Mouse (Mus musculus) stomach, embryonic 16.5 days (tissue): Measurements from ENCODE around the gene Pus7l. TPM values are rescaled to one million over a fixed set of nuclear protein-coding genes. Genes with fewer than 3 reads are reported as not detected.

Source experiments
- ATAC-seq: fragments of 200-750 bp; cut with Nextera tagmentation; 2 replicates; pipeline ENCODE4 v1.8.0; 2017; ENCODE audit warnings: moderate number of reproducible peaks, moderate TSS enrichment; ENCODE audit not compliant: insufficient read depth, low FRiP score
- H3K27ac ChIP-seq: fragments of 300-500 bp; sonication (generic); 2 replicates; pipeline ENCODE4 v1.5.1; 2014; ENCODE audit warnings: low read length
- H3K27me3 ChIP-seq: fragments of 300-500 bp; sonication (generic); 2 replicates; pipeline ENCODE4 v1.6.1; 2014; ENCODE audit warnings: low read length, control low read depth, mixed read lengths; ENCODE audit not compliant: control insufficient read depth, insufficient read depth
- H3K36me3 ChIP-seq: fragments of 300-500 bp; sonication (generic); 2 replicates; pipeline ENCODE4 v1.6.1; 2014; ENCODE audit warnings: low read length; ENCODE audit not compliant: control insufficient read depth, insufficient read depth
- H3K4me1 ChIP-seq: fragments of 300-500 bp; sonication (generic); 2 replicates; pipeline ENCODE4 v1.6.1; 2014; ENCODE audit warnings: low read length, control low read depth, mixed read lengths; ENCODE audit not compliant: control insufficient read depth, insufficient read depth
- H3K4me2 ChIP-seq: fragments of 300-500 bp; sonication (generic); 2 replicates; pipeline ENCODE4 v1.6.1; 2014; ENCODE audit warnings: low read depth, low read length, mixed read lengths
- H3K4me3 ChIP-seq: fragments of 300-500 bp; sonication (generic); replicated peaks from 2 replicates; pipeline ENCODE4 v1.5.1; 2014; ENCODE audit warnings: mild to moderate bottlenecking, low read length
- H3K9ac ChIP-seq: fragments of 300-500 bp; sonication (generic); 2 replicates; pipeline ENCODE4 v1.6.1; 2014; ENCODE audit warnings: low read length
- H3K9me3 ChIP-seq: fragments of 300-500 bp; sonication (generic); replicated peaks from 2 replicates; pipeline ENCODE4 v1.6.1; 2016; ENCODE audit warnings: low read length, control low read depth; ENCODE audit not compliant: control insufficient read depth
- WGBS: fragments of 180-500 bp; shearing (Covaris S2); extraction: QIAGEN DNeasy Blood & Tissue Kit; methylation state at CpG from one replicate; pipeline ENCODE4 v1.1.7; 2014; 5-methylcytosine and 5-hydroxymethylcytosine counted together
- polyA plus RNA-seq: library from polyadenylated mRNA; unstranded; fragments of >200 nt; fragmentation: Nextera tagmentation; extraction: Ambion mirVana; gene quantifications from 2 replicates; pipeline ENCODE4 v1.2.1, GENCODE M21; 2015

Pus7l gene
- 7.7 and 8.9 TPM in 2 replicates for polyA plus RNA-seq

DNA sequence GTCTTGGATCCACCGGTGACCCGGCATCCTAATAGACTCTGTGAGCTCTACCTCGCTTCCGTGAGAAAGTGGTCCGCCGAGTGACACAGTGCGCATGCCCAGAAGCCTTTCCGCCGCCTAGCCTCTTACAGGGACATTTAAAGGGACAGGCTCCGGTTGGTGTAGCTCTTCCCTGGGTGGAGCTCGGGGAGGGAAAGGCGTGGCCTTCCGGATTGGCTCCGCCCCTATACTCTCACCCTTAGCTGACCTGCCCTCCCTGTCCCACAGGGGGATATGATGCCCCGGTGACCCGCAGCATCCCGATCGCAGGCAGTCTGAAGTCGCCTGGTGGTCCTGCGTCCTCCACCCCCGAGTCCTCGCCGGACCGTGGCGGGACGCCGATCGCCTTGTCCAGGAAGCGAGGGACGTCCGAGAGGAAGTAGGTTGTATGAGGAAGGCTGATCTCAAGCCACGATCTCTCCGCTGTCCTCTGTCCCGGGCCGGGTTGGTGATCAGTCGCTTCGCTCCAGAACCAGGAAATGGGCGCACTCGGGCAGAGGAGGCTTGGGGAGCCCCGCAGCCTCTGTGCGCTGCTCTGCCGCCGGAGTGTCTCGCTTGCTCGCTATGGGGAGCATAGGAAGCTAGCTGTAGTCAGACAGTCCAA lies at the start of gene Pus7l, which contains the start of gene Irak4:
TSS of gene Pus7l (minus strand) at position 139 of the 643 bp plus-strand sequence.
TSS of gene Irak4 (plus strand) at position 235 of the 643 bp plus-strand sequence.
- Histone ChIP-seq H3K36me3 (no peaks in the 10 kb centered on the region), H3K27me3 (no peaks in the 10 kb centered on the region), H3K27ac (peak within 1 kb of the TSS; percentile 80), H3K4me2 (peak within 1 kb of the TSS; percentile 76), H3K4me1 (peaks cover 5% of the 10 kb centered on the region), H3K4me3 (peak within 1 kb of the TSS; percentile 81), H3K9me3 (no peaks in the 10 kb centered on the region), H3K9ac (peak within 1 kb of the TSS; percentile 79)
- ATAC-seq, result peak; percentile 98
- under 1% methylated on average over 45 of the region's 45 CpGs for WGBS

DNA sequence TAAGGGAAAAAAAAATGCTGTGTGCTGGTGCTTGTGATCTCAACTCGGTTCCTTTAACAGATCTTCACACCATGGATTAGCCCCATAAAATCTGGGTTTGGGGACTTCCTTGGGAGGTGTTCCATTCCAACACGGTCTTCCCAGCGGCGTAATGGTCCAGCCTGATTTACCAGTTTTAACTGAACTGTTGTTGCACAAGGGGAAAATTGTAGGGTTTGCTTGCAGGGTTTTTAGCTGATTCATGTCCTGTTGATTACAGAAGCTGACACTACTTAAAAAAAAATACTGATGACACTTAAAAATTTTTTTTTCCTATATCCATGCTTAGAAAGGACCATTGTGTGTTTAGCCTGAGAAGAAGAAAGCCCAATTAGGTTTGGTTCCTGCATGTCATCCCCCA lies 48.0 kb upstream of the Pus7l start:
- Histone ChIP-seq H3K4me1 (peaks cover 2% of the 10 kb centered on the region; the same call in 1 of the 2 replicates), H3K9ac (no peak overlapping the region), H3K27me3 (no peaks in the 10 kb centered on the region), H3K27ac (no peak overlapping the region), H3K36me3 (0 out of 2 replicates have a peak, but pooled peaks cover under 1% of the 10 kb centered on the region), H3K9me3 (no peaks in the 10 kb centered on the region), H3K4me2 (no peak overlapping the region), H3K4me3 (no peak overlapping the region)
- 79% methylated on average over 4 of the region's 4 CpGs for WGBS
- no peak for ATAC-seq

DNA sequence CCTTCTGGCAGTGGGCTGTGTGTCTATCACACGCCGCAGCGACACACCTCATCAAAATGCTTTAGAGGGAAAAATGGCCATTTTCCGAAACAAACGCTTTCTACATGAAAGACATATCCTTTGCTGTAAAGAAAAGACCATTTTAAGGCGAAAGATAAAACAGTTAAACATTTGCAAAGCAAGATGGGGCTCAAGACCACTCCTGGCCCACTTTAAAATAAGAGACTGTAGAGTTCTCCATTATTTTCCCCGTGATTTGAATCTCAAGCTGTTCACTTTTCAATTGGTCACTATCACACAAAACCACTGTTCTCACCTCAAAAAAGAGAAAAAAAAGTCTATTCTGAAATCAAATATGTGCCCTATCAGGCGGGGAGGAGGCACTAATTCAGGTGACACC lies 46.7 kb upstream of the Pus7l start:
- H3K9ac ChIP-seq, result peak overlapping the region; percentile 60
- H3K27ac ChIP-seq, result no peak overlapping the region
- ATAC-seq, result no peak
- peaks cover 8% of the 10 kb centered on the region; the same call in 1 of the 2 replicates for H3K36me3 ChIP-seq
- H3K4me2 ChIP-seq, result peak overlapping the region; percentile 60
- H3K9me3 ChIP-seq, result no peaks in the 10 kb centered on the region
- peak overlapping the region; percentile 71 for H3K4me3 ChIP-seq
- H3K4me1 ChIP-seq, result peaks cover 2% of the 10 kb centered on the region; the same call in 1 of the 2 replicates
- no peaks in the 10 kb centered on the region for H3K27me3 ChIP-seq
- 10% methylated on average over 8 of the region's 8 CpGs for WGBS

DNA sequence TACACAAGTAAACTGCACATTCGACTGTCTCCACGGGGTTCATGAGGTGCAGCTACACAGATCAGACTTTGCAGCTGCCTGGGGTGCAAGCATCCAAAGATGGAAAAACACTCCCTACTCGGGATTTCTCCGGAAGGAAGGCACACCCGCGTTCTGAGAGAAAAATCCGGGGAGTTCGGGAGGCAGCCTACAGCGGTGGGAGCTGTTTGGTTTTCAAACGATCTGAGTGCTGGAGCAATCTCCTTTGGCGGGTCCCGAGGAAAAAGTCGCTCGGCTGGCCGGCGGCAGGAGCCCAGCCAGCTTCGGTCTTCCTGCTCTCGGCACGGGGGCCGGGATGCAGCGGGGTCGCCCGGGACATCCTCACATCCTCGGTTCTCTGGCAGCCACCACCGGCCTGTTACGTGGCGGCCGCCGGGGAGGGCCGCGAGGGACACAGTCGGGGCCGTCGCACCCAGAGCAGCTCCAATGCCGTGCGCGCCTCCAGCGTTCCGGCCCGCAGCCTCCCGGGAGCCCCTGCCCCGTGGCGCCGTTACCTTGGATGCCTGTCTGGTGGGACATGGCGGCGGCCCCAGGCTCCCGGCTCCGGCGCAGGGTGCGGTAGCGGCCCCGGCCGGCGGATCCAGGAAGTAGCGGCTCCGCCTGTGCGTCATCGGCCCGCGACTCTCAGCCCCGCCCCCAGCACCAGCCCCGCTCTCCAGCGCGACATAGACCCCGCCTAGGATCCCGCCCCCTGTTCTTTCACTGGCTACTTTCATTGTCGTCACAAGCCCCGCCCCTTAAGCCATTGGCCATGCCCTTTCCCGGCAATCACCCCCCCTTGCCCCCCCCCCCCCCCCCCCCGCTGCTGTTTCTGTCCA lies 46.1 kb upstream of the Pus7l start, which contains the start of gene Twf1:
TSS of gene Twf1 (minus strand) at position 671 of the 857 bp plus-strand sequence.
- peak within 1 kb of the TSS; percentile 75 for H3K4me2 ChIP-seq
- peaks cover 2% of the 10 kb centered on the region; the same call in 1 of the 2 replicates for H3K4me1 ChIP-seq
- peak; percentile 99 for ATAC-seq
- H3K36me3 ChIP-seq, result peaks cover 9% of the 10 kb centered on the region; the same call in 1 of the 2 replicates
- H3K9ac ChIP-seq, result peak within 1 kb of the TSS; percentile 98
- peak within 1 kb of the TSS; percentile 64 for H3K27ac ChIP-seq
- H3K4me3 ChIP-seq, result peak within 1 kb of the TSS; percentile 71
- WGBS, result under 1% methylated on average over 69 of the region's 70 CpGs
- H3K9me3 ChIP-seq, result no peaks in the 10 kb centered on the region
- no peaks in the 10 kb centered on the region for H3K27me3 ChIP-seq

DNA sequence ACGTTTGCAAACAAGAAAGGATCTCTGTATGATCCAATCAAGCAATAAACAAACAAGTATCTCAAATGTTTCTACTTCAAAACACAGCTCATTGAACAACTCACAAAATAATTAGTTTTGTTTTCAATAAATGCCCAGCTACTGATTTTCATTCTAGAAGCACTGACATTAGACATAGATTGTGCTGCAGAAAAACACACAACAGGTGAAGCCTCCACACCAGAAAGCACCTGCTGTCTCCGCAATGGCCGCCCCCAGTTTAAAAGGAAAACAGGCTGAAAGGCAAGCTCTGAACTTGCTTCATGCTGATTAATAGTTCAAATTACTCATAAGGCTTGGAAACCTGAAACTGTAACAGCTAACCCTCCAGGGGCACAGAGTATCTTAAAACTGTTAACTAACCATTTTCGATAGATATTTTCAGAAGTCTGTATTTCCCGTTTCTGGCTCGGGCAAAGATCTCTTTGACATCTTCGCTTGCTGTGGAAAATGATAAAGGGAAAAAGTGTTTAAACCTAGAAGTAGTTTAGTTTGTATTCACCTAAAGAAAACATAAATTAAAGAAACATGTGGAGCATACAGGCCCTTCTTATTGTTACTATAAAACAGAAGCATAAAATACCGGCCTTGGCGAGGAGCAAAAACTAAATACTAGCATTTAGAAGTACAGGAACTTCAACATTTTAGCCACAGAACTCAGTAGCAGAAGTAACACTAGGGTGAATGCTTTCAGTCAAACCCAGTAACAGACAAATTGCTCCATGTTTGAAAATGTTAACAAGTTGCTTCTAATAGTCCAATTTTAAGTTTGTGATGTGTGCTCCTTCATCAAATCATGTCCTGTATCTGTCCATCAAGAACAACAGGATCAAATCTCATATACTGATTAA lies 44.7 kb upstream of the Pus7l start:
- peaks cover 22% of the 10 kb centered on the region; the same call in 1 of the 2 replicates for H3K36me3 ChIP-seq
- H3K27ac ChIP-seq, result no peak overlapping the region
- H3K4me3 ChIP-seq, result no peak overlapping the region
- ATAC-seq, result no peak
- peak overlapping the region; percentile 75 for H3K4me2 ChIP-seq
- H3K9me3 ChIP-seq, result no peaks in the 10 kb centered on the region
- no peak overlapping the region for H3K9ac ChIP-seq
- H3K4me1 ChIP-seq, result peaks cover 2% of the 10 kb centered on the region; the same call in 1 of the 2 replicates
- WGBS, result 79% methylated on average over 9 of the region's 9 CpGs
- no peaks in the 10 kb centered on the region for H3K27me3 ChIP-seq

DNA sequence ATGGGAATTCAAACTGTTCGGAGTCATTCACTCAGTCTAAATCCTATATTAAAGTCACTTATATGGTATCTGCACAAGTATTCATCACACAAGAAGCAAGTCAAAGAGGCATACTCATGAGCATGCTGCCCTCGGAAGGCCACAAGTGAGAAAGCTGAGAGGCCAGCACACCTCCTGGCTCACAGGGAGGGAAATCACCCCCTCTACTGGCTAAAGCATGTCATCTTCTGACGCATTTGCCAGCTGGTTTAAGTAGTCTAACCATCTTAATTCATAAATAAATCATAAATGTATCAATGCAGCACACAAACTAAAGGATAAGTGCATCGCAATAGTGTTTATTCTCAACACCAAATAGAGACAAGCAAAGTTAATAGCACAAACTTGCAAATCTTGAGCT lies 41.4 kb upstream of the Pus7l start:
- Histone ChIP-seq H3K4me1 (no peaks in the 10 kb centered on the region; the same call in 1 of the 2 replicates), H3K4me3 (no peak overlapping the region), H3K9me3 (no peaks in the 10 kb centered on the region), H3K27me3 (no peaks in the 10 kb centered on the region), H3K9ac (no peak overlapping the region), H3K36me3 (peaks cover 30% of the 10 kb centered on the region), H3K27ac (no peak overlapping the region), H3K4me2 (no peak overlapping the region)
- no peak for ATAC-seq
- WGBS, result 84% methylated on average over 4 of the region's 4 CpGs

DNA sequence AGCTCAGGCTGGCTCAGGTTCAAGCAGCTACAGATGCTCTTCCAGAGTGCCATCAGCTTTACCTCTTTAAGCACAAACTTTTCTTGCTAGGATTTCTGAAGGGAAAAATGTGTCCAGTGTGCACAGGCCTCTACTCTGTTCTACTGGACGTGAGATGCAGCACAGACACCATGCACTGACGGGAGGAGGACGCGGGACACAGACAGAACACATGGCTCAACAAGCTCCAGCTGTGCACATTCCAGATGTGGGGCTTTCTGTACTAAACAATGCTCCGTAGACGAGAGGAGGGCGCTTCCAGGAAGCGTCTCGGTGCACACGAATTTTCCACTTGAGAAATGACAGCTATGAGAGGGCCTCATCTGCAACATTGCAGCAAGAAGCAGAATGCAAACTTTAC lies 39.8 kb upstream of the Pus7l start:
- no peak overlapping the region for H3K4me3 ChIP-seq
- WGBS, result 60% methylated on average over 10 of the region's 10 CpGs
- no peak overlapping the region for H3K27ac ChIP-seq
- H3K9me3 ChIP-seq, result no peaks in the 10 kb centered on the region
- no peak; the same call in 1 of the 2 replicates for ATAC-seq
- H3K4me1 ChIP-seq, result no peaks in the 10 kb centered on the region; the same call in 1 of the 2 replicates
- H3K4me2 ChIP-seq, result no peak overlapping the region
- H3K36me3 ChIP-seq, result peaks cover 30% of the 10 kb centered on the region
- no peak overlapping the region for H3K9ac ChIP-seq
- no peaks in the 10 kb centered on the region for H3K27me3 ChIP-seq

DNA sequence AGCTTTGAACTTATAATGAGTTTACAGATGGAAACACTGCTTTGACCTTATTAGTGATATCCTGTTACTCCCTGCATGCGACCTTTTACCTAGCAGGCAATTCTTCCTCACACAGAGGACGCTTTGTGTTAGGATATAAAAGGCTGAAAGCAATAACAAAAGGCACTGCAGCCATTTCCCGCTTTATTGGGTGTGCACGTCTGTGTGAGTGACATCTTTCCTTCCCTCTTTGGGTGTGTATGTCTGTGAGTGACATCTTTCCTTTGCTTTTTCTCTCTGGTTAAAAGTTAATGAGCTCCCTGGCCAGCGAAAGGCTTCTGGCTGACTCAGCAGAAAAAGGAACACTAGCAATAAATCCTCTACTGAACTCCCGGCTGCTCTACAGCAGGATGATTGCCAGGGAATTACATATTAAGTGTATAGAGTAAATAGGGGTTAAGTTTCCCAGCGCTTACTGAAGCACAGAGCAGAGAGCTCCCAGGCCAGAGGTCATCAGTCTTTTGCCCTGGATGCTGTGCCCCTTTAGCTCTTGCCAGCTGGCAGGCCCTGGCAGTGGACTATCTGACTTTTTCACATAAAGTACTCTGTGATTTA lies 38.8 kb upstream of the Pus7l start:
- Histone ChIP-seq H3K36me3 (peaks cover 30% of the 10 kb centered on the region), H3K27me3 (no peaks in the 10 kb centered on the region), H3K4me1 (no peaks in the 10 kb centered on the region), H3K4me2 (no peak overlapping the region), H3K9ac (no peak overlapping the region), H3K9me3 (no peaks in the 10 kb centered on the region), H3K4me3 (no peak overlapping the region), H3K27ac (0 out of 2 replicates have a peak overlapping the region, but pooled peaks have one; percentile 0)
- 57% methylated on average over 7 of the region's 7 CpGs for WGBS
- no peak for ATAC-seq
